Mouse (Mus musculus) CH12.LX (cell line): ENCODE data around the gene St5. TPM values are rescaled to one million over a fixed set of nuclear protein-coding genes. Genes with fewer than 3 reads are reported as not detected.

Experiments
- DNase-seq: peaks from one replicate; pipeline ENCODE4 v3.0.0-alpha.2; 2013; ENCODE audit errors: extremely low read depth
- H3K27ac ChIP-seq: 2 replicates; pipeline ENCODE4 v1.5.1; 2012; ENCODE audit warnings: low read depth, mild to moderate bottlenecking, control low read depth, moderate library complexity; ENCODE audit not compliant: insufficient read depth
- H3K27me3 ChIP-seq: replicated peaks from 2 replicates; pipeline ENCODE3; 2012; ENCODE audit warnings: inconsistent platforms
- H3K36me3 ChIP-seq, 2 experiments: replicated peaks in 1 of 2; 2 replicates each; pipeline versions ENCODE3 to v1.6.1; 2012; ENCODE audit warnings: inconsistent platforms in 1 of 2, low read length in 1 of 2, mild to moderate bottlenecking in 1 of 2, mixed read lengths in 1 of 2, moderate library complexity in 1 of 2; ENCODE audit not compliant: control insufficient read depth in 1 of 2, insufficient read depth in 1 of 2
- H3K4me1 ChIP-seq, 2 experiments: 2 replicates each; pipeline ENCODE4 v1.6.1; 2012; ENCODE audit warnings: inconsistent platforms in 1 of 2, moderate library complexity in 1 of 2; ENCODE audit not compliant: insufficient read depth in 2 of 2, control insufficient read depth in 1 of 2
- H3K4me2 ChIP-seq: 2 replicates; pipeline ENCODE4 v1.6.1; 2012; ENCODE audit warnings: low read depth, mild to moderate bottlenecking, control low read depth; ENCODE audit not compliant: poor library complexity, insufficient read depth, severe bottlenecking
- H3K4me3 ChIP-seq, 3 experiments: fragments of 150-350 bp in 1 of 3; sonication (generic) in 1 of 3; replicated peaks in 1 of 3; 2 replicates each; pipeline versions ENCODE3 to v1.5.1; 2011 to 2012; ENCODE audit warnings: low read depth in 2 of 3, low read length in 2 of 3, mild to moderate bottlenecking in 2 of 3, moderate library complexity in 2 of 3, control low read depth in 1 of 3, improper control_type of control experiment in 1 of 3, inconsistent platforms in 1 of 3, mixed read lengths in 1 of 3; ENCODE audit not compliant: poor library complexity in 1 of 3
- H3K79me2 ChIP-seq: replicated peaks from 2 replicates; pipeline ENCODE4 v1.6.1; 2012; ENCODE audit warnings: mild to moderate bottlenecking, moderate library complexity; ENCODE audit not compliant: control insufficient read depth, poor library complexity, insufficient read depth, severe bottlenecking; ENCODE audit errors: extremely low read depth
- H3K9ac ChIP-seq: 2 replicates; pipeline ENCODE4 v1.6.1; 2012; ENCODE audit warnings: low read depth, mild to moderate bottlenecking, control low read depth, moderate library complexity; ENCODE audit not compliant: insufficient read depth
- H3K9me3 ChIP-seq: replicated peaks from 2 replicates; pipeline ENCODE3; 2012; ENCODE audit warnings: low read length, inconsistent platforms, mixed read lengths
- BHLHE40 ChIP-seq: IDR thresholded peaks from 2 replicates; pipeline ENCODE4 v1.6.1; 2011; ENCODE audit warnings: mild to moderate bottlenecking, low read depth, low read length, improper control_type of control experiment
- CHD2 ChIP-seq: IDR thresholded peaks from 2 replicates; pipeline ENCODE4 v1.6.1; 2011; ENCODE audit warnings: low read length, improper control_type of control experiment
- CTCF ChIP-seq, 2 experiments: IDR thresholded peaks in 1 of 2; conservative IDR thresholded peaks in 1 of 2; 2 replicates each; pipeline ENCODE4 v1.5.1; 2011 to 2012; ENCODE audit warnings: low read depth in 2 of 2, low read length in 2 of 2, improper control_type of control experiment in 1 of 2, inconsistent platforms in 1 of 2, mild to moderate bottlenecking in 1 of 2, moderate library complexity in 1 of 2
- ELF1 ChIP-seq: IDR thresholded peaks from 2 replicates; pipeline ENCODE4 v1.6.1; 2014; ENCODE audit warnings: low read depth, mild to moderate bottlenecking, inconsistent platforms, low read length, improper control_type of control experiment
- HCFC1 ChIP-seq: IDR thresholded peaks from 2 replicates; pipeline ENCODE4 v1.6.1; 2012; ENCODE audit warnings: low read depth, mild to moderate bottlenecking, inconsistent platforms, low read length, improper control_type of control experiment
- JUN ChIP-seq: IDR thresholded peaks from 2 replicates; pipeline ENCODE4 v1.6.1; 2011; ENCODE audit warnings: low read depth, mild to moderate bottlenecking, low read length, improper control_type of control experiment, moderate library complexity; ENCODE audit not compliant: insufficient read depth
- MAFK ChIP-seq: IDR thresholded peaks from 2 replicates; pipeline ENCODE4 v1.6.1; 2011; ENCODE audit warnings: low read length, improper control_type of control experiment; ENCODE audit not compliant: insufficient replicate concordance
- MAX ChIP-seq: IDR thresholded peaks from 2 replicates; pipeline ENCODE4 v1.6.1; 2011; ENCODE audit warnings: low read length, improper control_type of control experiment
- MAZ ChIP-seq: IDR thresholded peaks from 2 replicates; pipeline ENCODE4 v1.6.1; 2012; ENCODE audit warnings: low read depth, mild to moderate bottlenecking, inconsistent platforms, low read length, improper control_type of control experiment, moderate library complexity
- MEF2A ChIP-seq: IDR thresholded peaks from 2 replicates; pipeline ENCODE4 v1.6.1; 2014; ENCODE audit warnings: low read depth, mild to moderate bottlenecking, inconsistent platforms, low read length, improper control_type of control experiment, borderline replicate concordance
- MXI1 ChIP-seq: IDR thresholded peaks from 2 replicates; pipeline ENCODE4 v1.6.1; 2011; ENCODE audit warnings: mild to moderate bottlenecking, low read depth, low read length, improper control_type of control experiment
- MYC ChIP-seq: IDR thresholded peaks from 2 replicates; pipeline ENCODE4 v1.6.1; 2011; ENCODE audit warnings: low read depth, mild to moderate bottlenecking, improper control_type of control experiment, low read length
- NELFE ChIP-seq: IDR thresholded peaks from 2 replicates; pipeline ENCODE4 v1.6.1; 2011; ENCODE audit warnings: low read depth, low read length, improper control_type of control experiment
- POLR2A ChIP-seq: IDR thresholded peaks from 2 replicates; pipeline ENCODE4 v1.6.1; 2011; ENCODE audit warnings: low read depth, mild to moderate bottlenecking, improper control_type of control experiment, low read length
- POLR2AphosphoS2 ChIP-seq: IDR thresholded peaks from 2 replicates; pipeline ENCODE4 v1.6.1; 2011; ENCODE audit warnings: low read depth, low read length, improper control_type of control experiment
- RCOR1 ChIP-seq: conservative IDR thresholded peaks from 2 replicates; pipeline ENCODE4 v1.6.1; 2012; ENCODE audit warnings: low read depth, mild to moderate bottlenecking, inconsistent platforms, low read length, improper control_type of control experiment
- SIN3A ChIP-seq: IDR thresholded peaks from 2 replicates; pipeline ENCODE4 v1.6.1; 2012; ENCODE audit warnings: low read length, improper control_type of control experiment, inconsistent platforms
- USF2 ChIP-seq: conservative IDR thresholded peaks from 2 replicates; pipeline ENCODE4 v1.6.1; 2011; ENCODE audit warnings: low read depth, low read length, improper control_type of control experiment
- ZC3H11A ChIP-seq: IDR thresholded peaks from 2 replicates; pipeline ENCODE4 v1.6.1; 2012; ENCODE audit warnings: low read depth, mild to moderate bottlenecking, inconsistent platforms, low read length, improper control_type of control experiment
- ZKSCAN1 ChIP-seq: IDR thresholded peaks from 2 replicates; pipeline ENCODE4 v1.6.1; 2012; ENCODE audit warnings: low read depth, inconsistent platforms, low read length, improper control_type of control experiment, borderline replicate concordance
- ZMIZ1 ChIP-seq: IDR thresholded peaks from 2 replicates; pipeline ENCODE4 v1.6.1; 2012; ENCODE audit warnings: low read depth, mild to moderate bottlenecking, inconsistent platforms, low read length, improper control_type of control experiment
- dilution Hi-C: fragments of 300-500 bp; cut with MboI; formaldehyde crosslinking; loops from 2 replicates; pipeline ENCODE4 v1.14.3; 2020; ENCODE audit warnings: low sequenced_read_pairs; ENCODE audit not compliant: extremely low pct_unique_long_range_greater_than_20kb, extremely low pct_ligation_motif_present
- in situ Hi-C: fragments of 300-500 bp; cut with MboI; formaldehyde crosslinking; loops from 3 replicates; pipeline ENCODE4 v1.14.3; 2019; ENCODE audit warnings: low sequenced_read_pairs, low pct_ligation_motif_present, low pct_unique_long_range_greater_than_20kb, mixed read lengths
- polyA plus RNA-seq: library from polyadenylated mRNA; unstranded; fragments of >175 nt; gene quantifications from 2 replicates; pipeline ENCODE4 v1.2.1, GENCODE M21; 2012; ENCODE audit warnings: low read depth; ENCODE audit not compliant: insufficient read length
- total RNA-seq, 2 experiments: library from RNA; depleted of rRNA; stranded (reverse); fragments of 300-350 nt in 1 of 2; fragments of >200 nt in 1 of 2; gene quantifications; 2 replicates each; pipeline ENCODE4 v1.2.3; 2012 to 2014

St5 gene
- total and polyA plus RNA-seq, 3 experiments = 1.3 to 3.4 (median 1.6) TPM

DNA sequence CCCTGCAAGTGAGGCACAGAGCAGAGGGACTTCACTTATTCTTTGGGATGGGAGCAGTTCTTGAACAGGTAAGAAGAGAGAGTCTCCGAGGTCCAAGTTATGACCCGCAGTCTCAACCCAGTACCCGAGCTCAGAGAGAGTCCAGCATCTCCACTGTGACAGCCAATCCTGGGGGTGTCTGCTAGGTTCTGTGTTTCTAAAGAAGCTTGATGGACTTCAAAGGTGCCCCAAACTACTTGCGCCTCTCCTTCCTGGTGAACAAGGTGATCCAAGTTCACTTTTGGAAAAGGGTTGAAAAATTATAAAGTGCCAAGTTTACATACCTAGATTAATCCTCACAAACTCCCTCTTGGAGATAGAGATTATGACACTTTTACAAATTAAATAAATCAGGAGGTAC, 195.4 kb downstream of the St5 start, which contains the start of gene Trim66:
Trim66 (minus strand) TSS at position 101 of the 400 bp plus-strand sequence.
- Histone ChIP-seq H3K27me3 (no peaks in the 10 kb centered on the region), H3K27ac (no peak within 1 kb of the TSS), H3K4me3 (no peak within 1 kb of the TSS), H3K4me1 (peaks cover 4 to 31% of the 10 kb centered on the region in 2 experiments; a peak in 3 of 4 replicates), H3K36me3 (no peaks in the 10 kb centered on the region), H3K79me2 (no peaks in the 10 kb centered on the region), H3K9me3 (no peaks in the 10 kb centered on the region), H3K4me2 (peak within 1 kb of the TSS; percentile 77), H3K9ac (peak within 1 kb of the TSS; percentile 35; the same call in 1 of the 2 replicates)
- in situ Hi-C loops = no loop called here
- no peak for DNase-seq
- TF ChIP-seq MEF2A (no peak), MAX (no peak), BHLHE40 (no peak), RCOR1 (no peak), ZMIZ1 (no peak), ELF1 (no peak), MXI1 (no peak), MAZ (no peak), SIN3A (no peak), POLR2A (no peak), NELFE (no peak), MAFK (no peak), CHD2 (no peak)
- dilution Hi-C loops = no loop called here

GRCm38 (mm10) chr7:109507572-109507971, 195.8 kb downstream of the St5 start:
- H3K9ac ChIP-seq = no peak overlapping the region
- H3K4me3 ChIP-seq = no peak overlapping the region
- H3K79me2 ChIP-seq = no peaks in the 10 kb centered on the region
- no peaks in the 10 kb centered on the region for H3K36me3 ChIP-seq
- H3K27me3 ChIP-seq = no peaks in the 10 kb centered on the region
- no peak for TF ChIP-seq HCFC1
- no peak for TF ChIP-seq ZC3H11A
- no peak for TF ChIP-seq POLR2AphosphoS2
- no peak for TF ChIP-seq NELFE
- TF ChIP-seq ZMIZ1 = no peak
- TF ChIP-seq BHLHE40 = no peak
- TF ChIP-seq JUN = no peak
- TF ChIP-seq ZKSCAN1 = no peak
- TF ChIP-seq USF2 = no peak
- TF ChIP-seq CHD2 = no peak
- TF ChIP-seq CTCF (conservative IDR thresholded peaks at IDR 0.05 in 1 of 2, IDR thresholded peaks at IDR 0.05 in 1 of 2; ENCODE audit: low read depth in 2 of 2, low read length in 2 of 2) = no peak
- TF ChIP-seq SIN3A = no peak
- no peak for TF ChIP-seq MYC
- in situ Hi-C loops = no loop called here
- peaks cover 4 to 31% of the 10 kb centered on the region in 2 experiments; a peak in 3 of 4 replicates for H3K4me1 ChIP-seq
- no peak overlapping the region for H3K4me2 ChIP-seq
- dilution Hi-C loops = no loop called here
- H3K9me3 ChIP-seq = no peaks in the 10 kb centered on the region
- no peak for DNase-seq
- no peak overlapping the region for H3K27ac ChIP-seq
